Mouse (Mus musculus): ENCODE measurements around the gene Tac2.
"Not testable (repeated sequence)": the region's sequence is repeated elsewhere in the genome, so short reads cannot be mapped to it uniquely, and the experiment has no call there.

The Tac2 gene

DNA sequence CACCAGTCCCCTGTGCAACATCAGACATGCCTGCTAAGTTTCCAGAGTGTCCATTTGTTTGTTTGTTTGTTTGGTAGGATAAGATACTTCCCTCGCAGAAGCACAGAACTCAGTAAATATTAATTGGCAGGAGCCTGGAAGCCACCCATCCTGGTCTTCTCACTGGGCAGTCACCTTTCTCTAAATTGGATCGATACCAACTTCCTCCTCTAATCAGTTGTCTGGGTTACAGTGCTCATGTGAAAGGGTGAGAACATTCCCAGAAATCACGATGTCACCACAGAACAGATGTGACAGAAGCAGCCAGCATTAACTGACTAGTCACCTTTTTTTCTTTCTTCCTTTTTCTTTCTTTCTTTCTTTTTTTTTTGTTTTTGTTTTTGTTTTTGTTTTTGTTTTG lies 31.0 kb downstream of the Tac2 start:
- DNase-seq (ENCODE audit: extremely low read depth, low read depth, low spot score): no peak

DNA sequence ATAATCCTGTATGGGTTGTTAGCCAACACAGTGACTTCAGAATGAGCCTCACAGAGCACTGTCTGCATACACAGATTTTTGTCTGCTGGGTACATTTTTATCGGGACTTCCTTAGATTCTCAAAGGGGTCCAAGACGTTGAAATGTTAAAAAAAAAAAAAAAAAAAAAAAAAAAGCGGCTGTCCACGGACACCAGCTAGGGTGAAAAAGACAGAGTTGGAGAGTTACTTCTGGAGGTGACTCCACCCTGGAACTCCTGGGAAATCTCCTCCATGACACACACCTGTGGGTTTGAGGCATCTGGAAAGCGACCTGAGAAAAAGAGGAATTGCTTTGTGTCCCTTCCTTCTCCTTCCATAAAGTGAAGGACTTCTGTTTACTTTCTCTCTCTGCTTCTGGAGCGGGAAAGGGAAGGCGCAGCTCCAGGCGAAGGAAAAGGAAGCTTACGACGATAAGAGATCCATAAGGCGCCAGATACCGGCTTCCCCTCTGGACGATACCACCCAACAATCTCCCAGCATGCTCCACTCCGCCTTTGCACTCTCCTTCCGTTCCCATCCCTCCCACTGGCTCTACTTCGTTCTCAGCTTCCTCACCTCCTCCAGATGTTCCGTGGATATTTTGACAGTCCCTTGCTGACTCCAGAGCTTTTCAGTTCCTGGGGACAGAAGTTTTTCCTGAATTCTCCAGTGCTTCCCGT lies 31.6 kb downstream of the Tac2 start:
- no peak for DNase-seq (ENCODE audit: extremely low read depth, low read depth, low spot score)

DNA sequence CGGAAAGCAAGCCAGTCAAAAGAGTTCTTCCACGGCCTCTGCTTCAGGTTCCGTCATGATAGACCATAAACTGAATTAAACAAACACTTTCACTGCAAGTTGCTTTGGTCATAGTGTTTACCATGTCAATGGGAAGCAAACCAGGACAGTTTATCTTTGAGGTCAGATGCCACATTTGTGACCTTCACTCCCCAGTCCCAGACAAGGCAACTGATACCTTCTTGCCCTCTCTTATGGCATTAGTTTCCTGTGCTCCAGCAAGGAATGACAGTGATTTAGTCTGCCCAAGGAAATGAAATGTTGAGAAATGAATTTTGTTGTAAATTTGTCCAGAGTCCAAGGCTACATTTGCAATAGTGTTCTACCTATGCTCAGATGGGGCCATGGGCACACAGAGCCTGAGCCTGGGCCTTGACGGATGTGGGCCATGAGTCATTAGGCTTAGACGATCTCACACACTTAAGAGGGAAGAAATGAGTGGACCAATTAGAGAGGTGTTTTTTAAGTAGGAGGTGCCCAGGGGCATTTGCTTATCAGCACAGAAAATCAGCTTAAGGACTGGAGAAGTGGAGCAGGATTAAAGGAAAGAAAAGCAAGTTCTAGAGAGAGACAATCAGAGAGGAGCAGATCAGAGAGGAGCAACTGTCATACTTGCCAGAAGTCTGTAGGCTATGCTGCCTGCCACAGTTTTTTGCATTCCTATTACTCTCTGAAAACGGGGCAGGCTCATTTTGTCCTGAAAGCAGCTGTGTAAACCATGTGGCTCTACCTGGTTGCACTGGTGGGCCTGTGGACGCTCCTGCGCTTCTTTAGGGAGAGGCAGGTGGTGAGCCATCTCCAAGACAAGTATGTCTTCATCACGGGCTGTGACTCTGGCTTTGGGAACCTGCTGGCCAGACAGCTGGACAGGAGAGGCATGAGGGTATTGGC lies 35.2 kb downstream of the Tac2 start, which contains the start of the genes Rdh1 and Rdh16f1:
TSS of gene Rdh1 (plus strand) at position 541 of the 930 bp plus-strand sequence.
TSS of gene Rdh16f1 (plus strand) at position 607 of the 930 bp plus-strand sequence.
- peak; percentile 99 for DNase-seq (ENCODE audit: extremely low read depth, low read depth, low spot score)

DNA sequence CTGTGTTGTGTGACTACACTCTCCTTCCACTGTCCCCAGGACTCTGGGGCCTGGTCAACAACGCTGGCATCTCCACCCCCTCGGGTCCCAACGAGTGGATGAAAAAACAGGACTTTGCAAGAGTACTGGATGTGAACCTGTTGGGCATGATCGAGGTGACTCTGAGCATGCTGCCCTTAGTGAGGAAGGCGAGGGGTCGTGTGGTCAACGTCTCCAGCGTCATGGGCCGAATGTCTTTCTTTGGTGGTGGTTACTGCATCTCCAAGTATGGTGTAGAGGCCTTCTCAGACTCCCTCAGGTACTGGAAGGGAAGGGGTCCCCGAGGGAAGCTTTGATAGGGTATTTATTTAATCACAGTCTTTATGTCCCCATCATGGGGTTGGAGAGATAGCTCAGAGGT lies 38.6 kb downstream of the Tac2 start:
- not testable (repeated sequence) for DNase-seq (ENCODE audit: extremely low read depth, low read depth, low spot score)

DNA sequence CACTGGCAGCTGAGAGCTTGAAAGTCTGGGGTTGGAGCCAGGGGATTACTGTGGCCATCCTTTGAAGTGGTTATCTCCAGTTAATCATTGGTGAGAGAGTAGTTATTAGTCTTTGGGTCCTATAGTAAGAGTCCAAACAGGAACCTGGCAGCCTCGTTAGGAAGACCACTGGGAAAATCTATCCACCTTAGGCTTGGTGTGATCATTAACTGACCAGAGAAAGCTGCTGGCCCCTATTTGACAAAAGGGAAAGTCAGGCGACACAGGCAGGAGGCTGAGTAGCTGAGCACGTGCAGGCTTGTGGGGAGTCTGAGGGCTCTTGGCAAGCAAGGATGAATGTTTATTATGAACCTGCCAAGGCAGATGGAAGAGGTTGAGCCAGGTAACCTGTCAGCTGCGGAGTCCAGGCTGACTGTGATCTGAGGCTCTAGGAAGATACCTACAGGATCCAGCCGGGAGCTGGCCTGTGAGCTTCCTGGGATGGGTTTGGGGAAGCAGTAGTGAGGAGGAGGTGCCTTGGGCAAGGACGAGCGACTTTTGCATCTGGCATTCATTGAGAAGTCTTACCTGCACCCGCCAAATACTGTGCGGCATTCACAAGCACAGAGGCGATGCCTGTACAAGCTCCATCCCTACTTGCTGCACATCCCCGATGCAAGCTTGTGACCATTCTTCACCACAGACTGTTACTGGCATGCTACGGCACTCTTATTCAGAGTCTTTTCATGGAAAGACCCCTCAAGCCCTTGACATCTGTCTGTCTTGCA lies 39.8 kb downstream of the Tac2 start:
- no peak for DNase-seq (ENCODE audit: extremely low read depth, low read depth, low spot score)

DNA sequence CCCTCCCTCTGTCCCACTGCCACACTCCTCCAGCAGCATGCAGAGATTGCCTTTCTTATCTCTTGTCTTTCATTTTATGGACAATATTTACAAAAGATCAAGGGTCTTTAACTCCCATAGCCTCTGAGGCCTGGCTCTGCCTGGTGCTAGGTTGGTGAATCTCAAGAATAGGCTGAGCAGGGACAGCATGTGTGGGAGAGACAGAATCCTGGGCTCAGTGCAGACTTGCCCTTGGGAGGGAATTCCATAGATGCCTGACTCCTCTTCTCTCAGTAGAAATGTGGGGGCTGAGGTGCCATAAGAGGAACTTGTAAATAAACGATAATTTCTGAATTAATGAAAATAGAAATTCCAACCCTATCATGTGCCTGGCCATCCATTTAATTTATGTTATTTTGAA lies 42.3 kb downstream of the Tac2 start:
- DNase-seq (ENCODE audit: extremely low read depth, low read depth, low spot score): no peak

DNA sequence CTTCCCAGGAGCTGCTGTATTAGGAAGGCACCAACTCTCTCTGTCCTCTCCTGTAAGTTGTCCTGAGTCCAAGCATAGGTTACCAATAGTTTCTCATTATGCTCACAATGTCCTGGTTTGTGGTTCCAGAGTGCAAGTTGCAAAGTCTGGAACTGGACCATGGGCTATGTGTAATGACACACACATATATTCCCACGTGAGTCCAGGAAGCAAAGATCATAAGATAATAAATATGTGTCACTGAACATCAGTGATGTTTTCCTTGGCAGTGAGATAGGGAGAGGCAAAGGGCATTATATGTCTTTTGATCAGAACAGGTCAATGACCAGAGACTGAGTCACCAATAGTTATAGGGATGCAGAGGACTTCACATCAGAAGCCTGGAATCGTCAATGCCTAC lies 51.7 kb downstream of the Tac2 start, which contains the start of gene Rdh9:
TSS of gene Rdh9 (plus strand) at position 376 of the 400 bp plus-strand sequence.
- no peak for DNase-seq (ENCODE audit: extremely low read depth, low read depth, low spot score)
